Mouse (Mus musculus) stomach, embryonic 14.5 days (tissue): Measurements from ENCODE around the gene Atat1. TPM values are rescaled to one million over a fixed set of nuclear protein-coding genes. Genes with fewer than 3 reads are reported as not detected.
"Not testable (repeated sequence)": the region's sequence is repeated elsewhere in the genome, so short reads cannot be mapped to it uniquely, and the experiment has no call there.

ENCODE experiments used
- ATAC-seq: fragments of 200-750 bp; cut with Nextera tagmentation; 2 replicates; pipeline ENCODE4 v1.8.0; 2017; ENCODE audit warnings: low read depth, moderate TSS enrichment; ENCODE audit not compliant: insufficient number of reproducible peaks, insufficient read depth, low FRiP score
- H3K27ac ChIP-seq: fragments of 300-500 bp; sonication (generic); 2 replicates; pipeline ENCODE4 v1.5.1; 2014; ENCODE audit warnings: mild to moderate bottlenecking, low read length, moderate library complexity, mixed read lengths
- H3K27me3 ChIP-seq: fragments of 300-500 bp; sonication (generic); 2 replicates; pipeline ENCODE4 v1.6.1; 2014; ENCODE audit warnings: low read length, control low read depth, mixed read lengths; ENCODE audit not compliant: control insufficient read depth, insufficient read depth
- H3K36me3 ChIP-seq: fragments of 300-500 bp; sonication (generic); 2 replicates; pipeline ENCODE4 v1.6.1; 2014; ENCODE audit warnings: mild to moderate bottlenecking, control low read depth, low read length, moderate library complexity, mixed read lengths; ENCODE audit not compliant: control insufficient read depth, insufficient read depth
- H3K4me1 ChIP-seq: fragments of 300-500 bp; sonication (generic); 2 replicates; pipeline ENCODE4 v1.6.1; 2014; ENCODE audit warnings: low read length, control low read depth, mixed read lengths; ENCODE audit not compliant: control insufficient read depth, insufficient read depth
- H3K4me2 ChIP-seq: fragments of 300-500 bp; sonication (generic); replicated peaks from 2 replicates; pipeline ENCODE4 v1.6.1; 2014; ENCODE audit warnings: low read depth, low read length, control low read depth
- H3K4me3 ChIP-seq: fragments of 300-500 bp; sonication (generic); 2 replicates; pipeline ENCODE4 v1.5.1; 2014; ENCODE audit warnings: low read depth, low read length, control low read depth
- H3K9ac ChIP-seq: fragments of 300-500 bp; sonication (generic); replicated peaks from 2 replicates; pipeline ENCODE4 v1.6.1; 2014; ENCODE audit warnings: low read depth, mild to moderate bottlenecking, control low read depth, low read length, moderate library complexity, mixed read lengths
- H3K9me3 ChIP-seq: fragments of 300-500 bp; sonication (generic); 2 replicates; pipeline ENCODE4 v1.6.1; 2016; ENCODE audit warnings: low read depth, low read length, control low read depth; ENCODE audit not compliant: control insufficient read depth
- WGBS: fragments of 180-500 bp; shearing (Covaris S2); extraction: QIAGEN DNeasy Blood & Tissue Kit; methylation state at CpG from one replicate; pipeline ENCODE4 v1.1.7; 2014; 5-methylcytosine and 5-hydroxymethylcytosine counted together
- polyA plus RNA-seq: library from polyadenylated mRNA; unstranded; fragments of >200 nt; fragmentation: Nextera tagmentation; extraction: Ambion mirVana; gene quantifications from 2 replicates; pipeline ENCODE4 v1.2.1, GENCODE M21; 2014

Atat1 gene
- polyA plus RNA-seq, 1 experiment from 2014 or later, result 98.6 TPM

- H3K4me3 ChIP-seq, H3K4me1 ChIP-seq, H3K27me3 ChIP-seq, ATAC-seq, H3K4me2 ChIP-seq, H3K9me3 ChIP-seq, H3K9ac ChIP-seq, H3K36me3 ChIP-seq, H3K27ac ChIP-seq: not testable (repeated sequence)
- WGBS, result 89% methylated on average over 14 of the region's 14 CpGs
These were observed 25.9 kb upstream of the Atat1 start for GRCm38 (mm10) chr17:35935763-35936162.

DNA sequence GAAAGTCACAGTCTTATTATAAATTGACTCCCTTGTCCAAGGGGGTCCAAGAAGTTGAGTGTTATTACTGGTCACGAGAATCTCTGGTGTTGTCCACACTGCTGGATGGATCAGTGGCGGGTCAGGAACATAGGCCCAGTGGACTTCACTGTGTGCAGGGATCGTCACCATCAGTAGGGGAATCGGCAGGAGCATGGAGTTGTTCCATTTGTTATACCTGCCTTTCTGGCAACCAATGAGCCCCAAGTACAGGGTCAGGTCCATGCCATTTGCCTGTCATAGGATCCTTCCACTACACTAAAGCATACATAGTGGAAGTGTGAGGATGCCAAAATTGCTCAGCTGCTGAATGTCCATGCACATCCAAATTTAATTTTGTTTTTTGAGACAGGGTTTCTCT lies 22.7 kb upstream of the Atat1 start:
- Histone ChIP-seq H3K4me1 (no peaks in the 10 kb centered on the region), H3K27me3 (no peaks in the 10 kb centered on the region), H3K9me3 (no peaks in the 10 kb centered on the region), H3K4me3 (no peak overlapping the region), H3K27ac (no peak overlapping the region), H3K9ac (no peak overlapping the region), H3K4me2 (no peak overlapping the region), H3K36me3 (peaks cover 29% of the 10 kb centered on the region)
- no peak for ATAC-seq
- WGBS, result 84% methylated on average over 4 of the region's 4 CpGs

- no peaks in the 10 kb centered on the region for H3K27me3 ChIP-seq
- no peak for ATAC-seq
- H3K4me3 ChIP-seq, result no peak overlapping the region
- no peak overlapping the region for H3K9ac ChIP-seq
- 96% methylated on average over 12 of the region's 12 CpGs for WGBS
- peaks cover 45% of the 10 kb centered on the region for H3K36me3 ChIP-seq
- H3K9me3 ChIP-seq, result no peaks in the 10 kb centered on the region
- no peak overlapping the region for H3K27ac ChIP-seq
- H3K4me1 ChIP-seq, result no peaks in the 10 kb centered on the region
- no peak overlapping the region for H3K4me2 ChIP-seq
These were observed 20.8 kb upstream of the Atat1 start for GRCm38 (mm10) chr17:35930627-35931026.

DNA sequence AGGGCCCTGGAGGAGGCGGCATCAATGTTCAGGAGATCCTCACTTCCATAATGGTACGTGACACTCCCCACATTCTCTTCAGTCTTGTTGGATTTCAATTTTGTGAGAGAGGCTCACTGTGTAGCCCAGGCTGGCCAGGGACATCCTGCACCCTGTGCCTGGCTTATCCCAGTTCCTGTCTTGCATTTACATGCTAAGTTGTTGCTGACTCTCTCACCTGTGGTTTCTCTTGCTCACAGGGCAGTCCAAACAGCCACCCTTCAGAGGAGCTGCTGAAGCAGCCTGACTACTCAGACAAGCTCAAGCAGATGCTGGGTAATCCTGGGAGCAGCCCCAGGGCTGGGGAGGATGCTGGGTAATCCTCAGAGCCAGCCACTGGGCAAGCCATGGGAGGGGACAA lies 19.7 kb upstream of the Atat1 start:
- Histone ChIP-seq H3K9ac (no peak overlapping the region), H3K36me3 (peaks cover 55% of the 10 kb centered on the region), H3K9me3 (no peaks in the 10 kb centered on the region), H3K27me3 (no peaks in the 10 kb centered on the region), H3K4me2 (no peak overlapping the region), H3K27ac (no peak overlapping the region), H3K4me3 (no peak overlapping the region), H3K4me1 (no peaks in the 10 kb centered on the region)
- 98% methylated on average over 2 of the region's 2 CpGs for WGBS
- ATAC-seq, result no peak

- no peak overlapping the region for H3K9ac ChIP-seq
- 51% methylated on average over 1 of the region's 1 CpGs for WGBS
- ATAC-seq, result no peak
- peaks cover 67% of the 10 kb centered on the region for H3K36me3 ChIP-seq
- no peaks in the 10 kb centered on the region for H3K27me3 ChIP-seq
- H3K27ac ChIP-seq, result no peak overlapping the region
- H3K4me1 ChIP-seq, result no peaks in the 10 kb centered on the region
- no peak overlapping the region for H3K4me3 ChIP-seq
- no peaks in the 10 kb centered on the region for H3K9me3 ChIP-seq
- H3K4me2 ChIP-seq, result no peak overlapping the region
These were observed 17.6 kb upstream of the Atat1 start for GRCm38 (mm10) chr17:35927471-35927870.

DNA sequence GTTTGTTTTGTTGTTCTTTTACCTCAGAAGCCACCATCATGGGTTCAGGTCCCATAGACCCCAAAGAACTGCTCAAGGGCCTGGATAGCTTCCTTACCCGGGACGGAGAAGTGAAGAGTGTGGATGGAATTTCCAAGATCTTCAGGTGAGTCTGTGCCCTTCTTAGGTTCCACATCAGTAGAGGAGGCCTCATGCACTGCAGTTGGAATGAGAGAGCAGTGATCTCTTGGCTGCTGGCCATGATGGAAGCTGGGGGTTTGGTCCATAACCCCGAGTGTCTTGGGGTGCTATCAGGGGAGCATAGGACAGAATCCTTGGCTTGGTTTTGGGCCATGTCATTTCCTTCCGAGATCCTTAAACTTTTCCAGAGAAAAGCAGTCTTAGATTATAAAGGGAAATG lies 13.4 kb upstream of the Atat1 start:
- H3K9me3 ChIP-seq, result no peaks in the 10 kb centered on the region
- H3K4me2 ChIP-seq, result no peak overlapping the region
- peaks cover 47% of the 10 kb centered on the region for H3K36me3 ChIP-seq
- no peak overlapping the region for H3K27ac ChIP-seq
- H3K27me3 ChIP-seq, result no peaks in the 10 kb centered on the region
- no peak overlapping the region for H3K9ac ChIP-seq
- WGBS, result 94% methylated on average over 4 of the region's 4 CpGs
- peaks cover 16% of the 10 kb centered on the region; the same call in 1 of the 2 replicates for H3K4me1 ChIP-seq
- H3K4me3 ChIP-seq, result no peak overlapping the region
- ATAC-seq, result no peak

DNA sequence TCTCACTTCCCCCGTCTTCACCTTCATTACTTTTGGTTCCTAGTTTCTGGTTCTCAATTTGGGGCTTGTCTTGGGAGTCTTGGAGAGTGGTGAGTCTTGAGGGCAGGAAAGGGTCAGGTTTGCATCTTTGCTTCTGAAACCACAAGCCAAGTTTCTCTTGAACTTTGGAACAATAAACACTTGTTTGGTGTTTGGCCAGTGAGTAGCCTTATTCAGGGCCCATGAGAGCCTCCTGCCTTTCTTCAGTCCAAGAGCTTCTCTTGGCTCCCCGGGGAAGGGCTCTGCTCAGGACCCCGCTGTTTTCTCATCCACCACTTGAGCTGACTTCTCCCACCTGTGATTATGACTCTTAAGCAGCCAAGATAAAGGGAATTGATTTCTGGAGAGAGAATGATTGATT lies 12.7 kb upstream of the Atat1 start:
- Histone ChIP-seq H3K27ac (no peak overlapping the region), H3K4me3 (no peak overlapping the region), H3K4me1 (peaks cover 16% of the 10 kb centered on the region; the same call in 1 of the 2 replicates), H3K9me3 (no peaks in the 10 kb centered on the region), H3K9ac (no peak overlapping the region), H3K27me3 (no peaks in the 10 kb centered on the region), H3K4me2 (no peak overlapping the region), H3K36me3 (peaks cover 40% of the 10 kb centered on the region)
- WGBS, result 79% methylated on average over 3 of the region's 3 CpGs
- ATAC-seq, result no peak

GRCm38 (mm10) chr17:35921710-35922109 lies 11.8 kb upstream of the Atat1 start:
- no peak overlapping the region for H3K4me3 ChIP-seq
- no peaks in the 10 kb centered on the region for H3K27me3 ChIP-seq
- H3K4me2 ChIP-seq, result no peak overlapping the region
- no peak for ATAC-seq
- no peak overlapping the region for H3K27ac ChIP-seq
- H3K36me3 ChIP-seq, result peaks cover 38% of the 10 kb centered on the region
- peaks cover 16% of the 10 kb centered on the region; the same call in 1 of the 2 replicates for H3K4me1 ChIP-seq
- no peak overlapping the region for H3K9ac ChIP-seq
- 80% methylated on average over 4 of the region's 4 CpGs for WGBS
- H3K9me3 ChIP-seq, result no peaks in the 10 kb centered on the region

GRCm38 (mm10) chr17:35920862-35921562 lies 11.1 kb upstream of the Atat1 start:
- H3K27me3 ChIP-seq, result no peaks in the 10 kb centered on the region
- H3K4me2 ChIP-seq, result no peak overlapping the region
- H3K9ac ChIP-seq, result no peak overlapping the region
- peaks cover 31% of the 10 kb centered on the region for H3K36me3 ChIP-seq
- H3K27ac ChIP-seq, result peak overlapping the region; percentile 10; the same call in 1 of the 2 replicates
- peaks cover 16% of the 10 kb centered on the region; the same call in 1 of the 2 replicates for H3K4me1 ChIP-seq
- ATAC-seq, result no peak
- no peaks in the 10 kb centered on the region for H3K9me3 ChIP-seq
- no peak overlapping the region for H3K4me3 ChIP-seq
- WGBS, result 66% methylated on average over 5 of the region's 5 CpGs
